Mouse (Mus musculus) megakaryocyte, embryonic 14.5 days (primary cell): ENCODE results near the gene Pgs1.

Experiments used
- FLI1 ChIP-seq: IDR thresholded peaks from 2 replicates; pipeline ENCODE4 v1.6.1; 2012; ENCODE audit warnings: low read length, inconsistent platforms, mixed read lengths
- GATA1 ChIP-seq: IDR thresholded peaks from 3 replicates; pipeline ENCODE4 v1.6.1; 2012; ENCODE audit warnings: mixed read lengths, low read length, inconsistent platforms, borderline replicate concordance

- TF ChIP-seq GATA1 = no peak
- TF ChIP-seq FLI1 = no peak
Measured at GRCm38 (mm10) chr11:118050174-118050573, 64.1 kb downstream of the Pgs1 start.
